Mouse (Mus musculus): ENCODE results near the gene Akap9. TPM values are rescaled to one million over a fixed set of nuclear protein-coding genes. Genes with fewer than 3 reads are reported as not detected.
A peak's percentile ranks its signal among the peaks of the same experiment; 100 is the strongest.

Akap9 gene
- polyA plus RNA-seq, 1 experiment: 11.7 TPM

GRCm38 (mm10) chr5:3969114-3969513 lies 41.3 kb downstream of the Akap9 start:
- no peaks in the 10 kb centered on the region for H3K27me3 ChIP-seq (ENCODE audit: control insufficient read depth, insufficient read depth, low read length)
- H3K27ac ChIP-seq (ENCODE audit: insufficient read depth, low read depth, low read length): no peak overlapping the region
- WGBS: 93% methylated on average over 6 of the region's 6 CpGs
- no peak for TF ChIP-seq CTCF (IDR thresholded peaks at IDR 0.05; ENCODE audit: extremely low read depth, insufficient read length, insufficient replicate concordance, low read depth, low read length)
- no peak for TF ChIP-seq POLR2A (IDR thresholded peaks at IDR 0.05; ENCODE audit: low read depth, low read length)
- no peaks in the 10 kb centered on the region for H3K4me1 ChIP-seq (ENCODE audit: control insufficient read depth, insufficient read depth, insufficient read length, low read length)
- peaks cover 31% of the 10 kb centered on the region for H3K36me3 ChIP-seq (ENCODE audit: control insufficient read depth, insufficient read depth, low read length)
- H3K4me3 ChIP-seq (ENCODE audit: low read depth, low read length): no peak overlapping the region

- H3K4me3 ChIP-seq (ENCODE audit: low read depth, low read length): no peak overlapping the region
- TF ChIP-seq CTCF (IDR thresholded peaks at IDR 0.05; ENCODE audit: extremely low read depth, insufficient read length, insufficient replicate concordance, low read depth, low read length): no peak
- TF ChIP-seq POLR2A (IDR thresholded peaks at IDR 0.05; ENCODE audit: low read depth, low read length): no peak
- no peaks in the 10 kb centered on the region for H3K27me3 ChIP-seq (ENCODE audit: control insufficient read depth, insufficient read depth, low read length)
- peaks cover 33% of the 10 kb centered on the region for H3K36me3 ChIP-seq (ENCODE audit: control insufficient read depth, insufficient read depth, low read length)
- 61% methylated on average over 2 of the region's 2 CpGs for WGBS
- H3K27ac ChIP-seq (ENCODE audit: insufficient read depth, low read depth, low read length): no peak overlapping the region
- H3K4me1 ChIP-seq (ENCODE audit: control insufficient read depth, insufficient read depth, insufficient read length, low read length): no peaks in the 10 kb centered on the region
These were observed 43.1 kb downstream of the Akap9 start for GRCm38 (mm10) chr5:3970936-3971335.

GRCm38 (mm10) chr5:3973764-3974163 lies 45.9 kb downstream of the Akap9 start:
- TF ChIP-seq CTCF (IDR thresholded peaks at IDR 0.05; ENCODE audit: extremely low read depth, insufficient read length, insufficient replicate concordance, low read depth, low read length) (no peak), POLR2A (IDR thresholded peaks at IDR 0.05; ENCODE audit: low read depth, low read length) (no peak)
- 78% methylated on average over 5 of the region's 5 CpGs for WGBS
- no peaks in the 10 kb centered on the region for H3K4me1 ChIP-seq (ENCODE audit: control insufficient read depth, insufficient read depth, insufficient read length, low read length)
- H3K27ac ChIP-seq (ENCODE audit: insufficient read depth, low read depth, low read length): no peak overlapping the region
- no peaks in the 10 kb centered on the region for H3K27me3 ChIP-seq (ENCODE audit: control insufficient read depth, insufficient read depth, low read length)
- no peak overlapping the region for H3K4me3 ChIP-seq (ENCODE audit: low read depth, low read length)
- peaks cover 41% of the 10 kb centered on the region for H3K36me3 ChIP-seq (ENCODE audit: control insufficient read depth, insufficient read depth, low read length)

- H3K36me3 ChIP-seq (ENCODE audit: control insufficient read depth, insufficient read depth, low read length): peaks cover 37% of the 10 kb centered on the region
- H3K4me3 ChIP-seq (ENCODE audit: low read depth, low read length): no peak overlapping the region
- H3K27me3 ChIP-seq (ENCODE audit: control insufficient read depth, insufficient read depth, low read length): no peaks in the 10 kb centered on the region
- H3K4me1 ChIP-seq (ENCODE audit: control insufficient read depth, insufficient read depth, insufficient read length, low read length): no peaks in the 10 kb centered on the region
- no peak overlapping the region for H3K27ac ChIP-seq (ENCODE audit: insufficient read depth, low read depth, low read length)
- TF ChIP-seq POLR2A (IDR thresholded peaks at IDR 0.05; ENCODE audit: low read depth, low read length): no peak
- no peak for TF ChIP-seq CTCF (IDR thresholded peaks at IDR 0.05; ENCODE audit: extremely low read depth, insufficient read length, insufficient replicate concordance, low read depth, low read length)
- 82% methylated on average over 6 of the region's 6 CpGs for WGBS
These were observed 47.0 kb downstream of the Akap9 start for GRCm38 (mm10) chr5:3974896-3975295.

- no peak for TF ChIP-seq CTCF (IDR thresholded peaks at IDR 0.05; ENCODE audit: extremely low read depth, insufficient read length, insufficient replicate concordance, low read depth, low read length)
- TF ChIP-seq POLR2A (IDR thresholded peaks at IDR 0.05; ENCODE audit: low read depth, low read length): no peak
- H3K27me3 ChIP-seq (ENCODE audit: control insufficient read depth, insufficient read depth, low read length): no peaks in the 10 kb centered on the region
- peaks cover 35% of the 10 kb centered on the region for H3K36me3 ChIP-seq (ENCODE audit: control insufficient read depth, insufficient read depth, low read length)
- 95% methylated on average over 8 of the region's 8 CpGs for WGBS
- no peak overlapping the region for H3K4me3 ChIP-seq (ENCODE audit: low read depth, low read length)
- no peak overlapping the region for H3K27ac ChIP-seq (ENCODE audit: insufficient read depth, low read depth, low read length)
- H3K4me1 ChIP-seq (ENCODE audit: control insufficient read depth, insufficient read depth, insufficient read length, low read length): no peaks in the 10 kb centered on the region
These were observed 48.3 kb downstream of the Akap9 start for GRCm38 (mm10) chr5:3976111-3976510.

GRCm38 (mm10) chr5:3977904-3978303 lies 50.0 kb downstream of the Akap9 start:
- H3K27me3 ChIP-seq (ENCODE audit: control insufficient read depth, insufficient read depth, low read length): no peaks in the 10 kb centered on the region
- WGBS: 95% methylated on average over 4 of the region's 4 CpGs
- peaks cover 30% of the 10 kb centered on the region for H3K36me3 ChIP-seq (ENCODE audit: control insufficient read depth, insufficient read depth, low read length)

GRCm38 (mm10) chr5:3989608-3990007 lies 61.8 kb downstream of the Akap9 start:
- TF ChIP-seq CTCF (IDR thresholded peaks at IDR 0.05; ENCODE audit: extremely low read depth, insufficient read length, insufficient replicate concordance, low read depth, low read length) (no peak), POLR2A (IDR thresholded peaks at IDR 0.05; ENCODE audit: low read depth, low read length) (no peak)
- no peak overlapping the region for H3K4me3 ChIP-seq (ENCODE audit: low read depth, low read length)
- peaks cover 11% of the 10 kb centered on the region; the same call in 1 of the 2 replicates for H3K4me1 ChIP-seq (ENCODE audit: control insufficient read depth, insufficient read depth, insufficient read length, low read length)
- peak overlapping the region; percentile 84 for H3K27ac ChIP-seq (ENCODE audit: insufficient read depth, low read depth, low read length)
- WGBS: 38% methylated on average over 1 of the region's 1 CpGs
- no peaks in the 10 kb centered on the region for H3K27me3 ChIP-seq (ENCODE audit: control insufficient read depth, insufficient read depth, low read length)
- H3K36me3 ChIP-seq (ENCODE audit: control insufficient read depth, insufficient read depth, low read length): peaks cover 7% of the 10 kb centered on the region

More at GRCm38 (mm10) chr5:3977904-3978303, 50.0 kb downstream of the Akap9 start:
- Histone ChIP-seq H3K4me3 (ENCODE audit: low read depth, low read length) (no peak overlapping the region), H3K27ac (ENCODE audit: insufficient read depth, low read depth, low read length) (no peak overlapping the region), H3K4me1 (ENCODE audit: control insufficient read depth, insufficient read depth, insufficient read length, low read length) (no peaks in the 10 kb centered on the region)
- TF ChIP-seq POLR2A (IDR thresholded peaks at IDR 0.05; ENCODE audit: low read depth, low read length): no peak
- no peak for TF ChIP-seq CTCF (IDR thresholded peaks at IDR 0.05; ENCODE audit: extremely low read depth, insufficient read length, insufficient replicate concordance, low read depth, low read length)
